Mouse (Mus musculus) adrenal gland, adult 8-10 months (tissue): ENCODE data around the gene Sec24a. TPM values are rescaled to one million over a fixed set of nuclear protein-coding genes. Genes with fewer than 3 reads are reported as not detected.
"Not testable (repeated sequence)": the region's sequence is repeated elsewhere in the genome, so short reads cannot be mapped to it uniquely, and the experiment has no call there.

ENCODE experiments used
- DNase-seq: peaks from one replicate; pipeline ENCODE4 v3.0.0; 2022
- total RNA-seq, 4 experiments: library from RNA; stranded (reverse); gene quantifications; 2 replicates each; pipeline ENCODE4 v1.2.4; 2022

Gene Sec24a
- total RNA-seq, result 10 to 100 TPM; 33.6 to 38.5 (median 37.4) TPM

DNA sequence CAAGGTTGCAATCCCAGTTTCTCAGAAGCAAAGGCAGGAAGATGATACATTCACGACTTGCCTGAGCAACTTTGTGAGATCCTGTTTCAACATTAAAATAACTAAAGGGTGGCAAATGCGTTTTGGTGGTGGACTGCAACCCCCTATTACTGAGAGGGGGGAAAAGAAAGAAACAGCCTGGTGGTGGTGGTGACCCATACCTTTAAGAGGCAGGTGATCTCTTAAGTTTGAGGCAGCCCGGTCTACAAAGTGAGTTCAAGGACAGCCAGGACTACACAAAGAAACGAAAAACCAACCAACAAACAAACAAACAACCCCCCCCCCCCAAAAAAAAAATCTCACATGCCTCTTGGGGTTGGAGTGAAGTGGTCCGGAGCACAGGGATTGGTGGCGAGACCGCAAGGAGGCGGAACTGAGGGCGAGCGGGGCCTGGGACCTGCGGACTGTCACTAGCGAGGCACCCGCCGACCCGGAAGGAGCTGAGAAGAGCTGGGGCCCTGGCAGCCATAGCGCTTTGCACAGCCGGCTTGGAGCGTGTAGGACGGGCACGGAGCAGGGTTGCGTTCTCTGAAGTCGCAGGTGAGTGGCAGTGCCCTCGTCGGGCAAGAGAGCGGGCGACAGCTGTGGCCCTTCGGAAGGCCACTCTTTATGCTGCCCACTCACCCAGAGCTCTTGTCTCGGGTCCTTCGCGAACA lies at the start of gene Sec24a, which contains the start of gene Sar1b:
Sec24a (minus strand) TSS at position 422 of the 695 bp plus-strand sequence.
Sar1b (plus strand) TSS at position 475 of the 695 bp plus-strand sequence.
- peak; percentile 67 for DNase-seq

- DNase-seq, result no peak
These were observed 48.6 kb upstream of the Sec24a start for GRCm38 (mm10) chr11:51812022-51812546.

DNA sequence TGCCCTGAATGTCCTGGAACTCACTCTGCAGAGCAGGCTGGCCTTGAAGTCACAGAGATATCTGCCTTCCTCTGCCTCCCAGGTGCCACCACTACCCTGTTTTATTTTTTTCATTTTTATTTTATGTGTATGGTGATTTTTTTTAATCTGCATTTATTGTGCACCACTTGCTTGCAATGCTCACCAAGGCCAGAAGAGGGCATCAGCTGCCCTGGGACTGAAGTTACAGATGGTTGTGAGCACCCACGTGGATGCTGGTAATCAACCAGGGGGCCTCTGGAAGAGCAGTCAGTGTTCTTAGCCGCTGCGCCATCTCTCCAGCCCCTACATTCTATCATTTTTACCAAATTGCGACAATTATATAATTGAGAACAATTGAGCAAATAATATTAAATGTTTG lies 47.8 kb upstream of the Sec24a start:
- DNase-seq, result no peak

DNA sequence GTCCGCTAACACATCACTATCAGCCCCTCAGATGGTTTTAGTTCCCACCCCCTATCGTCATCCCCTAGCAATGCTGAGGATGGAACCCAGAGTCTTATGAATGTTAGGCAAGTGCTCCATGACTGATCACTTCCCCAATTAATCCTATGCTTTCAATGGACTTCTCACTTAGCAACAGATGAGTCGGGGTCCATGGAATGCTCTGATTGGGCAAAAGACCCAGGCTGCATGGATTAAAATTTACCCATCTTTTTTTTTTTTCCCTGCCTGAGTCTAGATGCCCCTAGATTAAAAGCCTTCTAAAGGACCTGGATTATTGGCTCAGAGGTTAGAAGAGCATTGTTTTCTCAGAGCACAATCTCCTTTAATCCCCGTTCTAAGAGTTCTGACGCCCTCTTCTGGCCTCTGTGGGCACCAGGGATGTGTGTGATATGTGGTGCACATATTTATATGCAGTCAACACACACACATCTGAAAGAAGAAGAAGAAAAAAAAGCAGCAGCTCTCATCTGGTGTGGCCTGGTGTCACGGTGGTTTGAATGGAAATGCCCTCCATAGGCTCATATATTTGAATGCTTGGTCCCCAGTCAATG lies 46.3 kb upstream of the Sec24a start:
- no peak for DNase-seq

DNA sequence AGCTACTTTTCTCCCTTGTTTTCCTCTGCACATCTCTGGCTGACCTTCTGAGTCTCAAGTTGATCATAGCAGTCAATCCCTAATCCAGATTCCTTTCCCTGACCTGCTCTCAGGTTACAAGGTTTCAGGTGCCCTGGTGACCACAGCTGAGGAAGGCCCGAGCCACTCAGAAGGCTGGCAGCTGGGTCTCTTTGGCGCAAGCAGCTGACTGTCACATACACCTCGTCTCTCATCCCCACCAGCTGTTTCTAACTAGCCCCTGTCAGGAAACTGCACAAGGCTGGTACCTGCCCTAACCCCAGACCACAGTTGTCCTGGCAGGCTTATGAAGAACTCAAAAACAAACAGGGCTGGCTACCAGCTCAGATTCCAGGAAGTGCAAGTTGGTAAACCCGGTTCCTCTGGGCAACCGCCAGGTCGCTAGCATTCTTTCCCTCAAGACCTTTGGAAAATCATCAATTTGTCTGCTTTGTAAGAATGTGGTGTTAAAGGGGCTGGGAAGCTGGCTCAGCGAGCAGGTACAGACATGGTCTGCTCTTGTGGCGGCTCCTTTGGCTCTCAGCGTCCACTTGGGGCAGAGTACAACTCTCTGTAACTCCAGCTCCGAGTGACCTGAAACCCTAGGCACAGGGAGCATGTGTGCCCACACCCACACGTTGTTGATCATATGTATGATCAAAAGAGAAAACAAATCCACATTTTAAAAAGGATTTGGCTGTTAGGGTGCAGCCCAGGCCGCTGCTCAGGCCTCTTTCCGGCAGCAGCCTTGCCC lies 43.9 kb upstream of the Sec24a start:
- no peak for DNase-seq

DNA sequence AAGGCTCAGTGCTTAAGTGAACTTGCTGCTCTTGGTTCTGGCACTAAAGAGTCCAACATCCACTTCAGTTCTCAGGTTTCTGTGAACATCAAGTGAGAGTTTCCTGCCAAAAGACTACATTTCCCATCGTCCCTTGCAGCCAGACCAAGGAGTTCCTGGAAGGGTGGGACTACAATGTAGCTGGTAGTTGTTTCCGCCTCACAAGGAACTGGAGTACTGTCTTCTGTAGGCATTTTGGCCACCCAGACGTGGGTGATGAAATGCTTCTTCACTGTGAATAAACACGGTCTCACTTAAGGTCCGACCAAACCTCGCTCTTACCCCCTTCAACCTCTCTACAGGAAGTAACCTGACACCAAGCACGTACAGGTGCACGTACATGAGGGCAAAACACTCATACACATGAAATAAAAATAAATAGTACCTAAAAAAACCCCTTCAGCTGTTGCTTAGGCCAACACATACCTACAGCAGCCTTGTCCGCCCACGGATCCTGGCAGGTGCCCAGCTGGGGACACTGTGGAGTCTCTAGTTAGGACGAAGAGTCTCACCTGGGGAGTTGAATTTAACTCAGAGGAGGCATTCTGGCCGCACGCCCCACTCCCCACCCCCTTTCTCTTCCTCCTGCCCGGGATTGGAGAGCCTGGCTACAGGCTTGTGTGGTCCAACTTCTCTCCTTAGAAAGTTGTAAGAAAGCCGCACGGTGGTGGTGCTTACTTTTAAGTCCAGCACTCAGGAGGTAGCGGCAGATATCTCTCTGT lies 42.0 kb upstream of the Sec24a start:
- DNase-seq, result peak; percentile 57

DNA sequence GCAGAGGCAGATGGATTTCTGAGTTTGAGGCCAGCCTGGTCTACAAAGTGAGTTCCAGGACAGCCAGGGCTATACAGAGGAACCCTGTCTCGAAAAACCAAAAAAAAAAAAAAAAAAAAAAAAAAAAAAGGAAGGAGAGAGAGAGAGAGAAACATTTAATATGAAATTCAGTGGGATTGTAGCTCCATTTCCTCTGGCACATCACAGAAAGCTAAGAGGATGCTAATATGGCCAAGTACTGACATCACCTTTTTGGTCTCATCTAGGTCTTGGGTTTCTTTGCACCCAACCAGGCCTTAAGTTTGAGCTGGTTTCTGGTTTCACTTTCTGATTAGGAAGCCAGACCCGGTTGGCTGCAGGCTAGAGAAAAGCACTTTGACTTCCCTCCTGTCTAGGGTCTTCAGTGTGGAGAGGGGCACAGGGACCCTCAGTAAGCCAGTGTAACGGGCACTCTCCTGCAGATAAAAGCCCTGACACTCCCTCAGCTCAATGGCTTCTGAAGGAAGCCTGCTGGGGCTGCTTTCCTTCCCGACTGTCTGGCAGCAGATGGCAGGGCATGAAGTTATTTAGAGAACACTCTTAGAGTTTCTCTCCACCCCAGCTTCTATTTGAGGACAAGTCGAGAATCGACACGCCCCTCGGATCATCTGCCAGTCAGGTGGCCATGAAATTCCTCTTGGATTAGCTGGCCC lies 37.3 kb upstream of the Sec24a start:
- DNase-seq, result no peak

DNA sequence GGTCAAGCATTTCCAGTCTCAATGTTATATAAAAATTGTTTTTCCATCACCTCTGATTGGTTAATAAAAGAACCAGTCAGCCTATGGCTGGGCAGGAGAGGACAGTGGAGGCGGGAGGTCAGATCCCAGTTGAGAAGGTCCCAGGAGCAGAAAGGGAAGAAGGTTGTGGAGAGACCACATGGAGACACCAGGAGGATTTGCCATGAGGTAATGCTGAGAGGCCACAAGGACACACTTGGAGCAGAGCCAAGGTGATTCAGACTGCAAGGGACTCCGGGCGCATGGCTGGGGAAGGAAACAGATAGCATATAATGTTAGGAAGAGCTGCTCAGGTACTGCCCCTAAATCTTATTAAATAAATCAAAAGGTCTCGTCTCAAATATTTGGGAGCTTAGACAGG lies 32.8 kb upstream of the Sec24a start:
- DNase-seq, result peak; percentile 57

GRCm38 (mm10) chr11:51790662-51791061 lies 27.2 kb upstream of the Sec24a start:
- DNase-seq, result no peak

- DNase-seq, result not testable (repeated sequence)
These were observed 26.3 kb upstream of the Sec24a start for GRCm38 (mm10) chr11:51789735-51790134.

- peak; percentile 28 for DNase-seq
These were observed 22.5 kb upstream of the Sec24a start for GRCm38 (mm10) chr11:51785926-51786325.

DNA sequence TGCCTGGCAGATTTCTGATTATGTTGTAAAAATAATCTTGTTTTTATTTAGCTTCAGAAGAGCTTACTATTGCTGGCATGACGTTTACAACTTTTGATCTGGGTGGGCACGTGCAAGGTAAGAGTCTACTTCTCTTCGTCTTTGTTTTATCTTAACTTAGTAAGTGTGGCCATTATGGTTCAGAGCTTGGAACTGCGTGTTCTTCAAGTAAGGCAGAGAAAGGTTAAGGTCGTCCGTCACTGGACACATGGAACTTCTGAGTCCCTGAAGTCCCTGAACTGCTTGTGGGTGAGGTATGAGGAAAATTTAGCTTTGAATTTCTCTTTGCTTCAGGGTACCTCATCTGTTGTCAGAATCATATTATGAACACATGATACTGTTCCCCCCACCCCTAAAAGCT lies 19.3 kb upstream of the Sec24a start:
- DNase-seq, result no peak

GRCm38 (mm10) chr11:51780773-51781267 lies 17.4 kb upstream of the Sec24a start:
- DNase-seq, result no peak

- no peak for DNase-seq
These were observed 14.0 kb upstream of the Sec24a start for GRCm38 (mm10) chr11:51777478-51777877.

DNA sequence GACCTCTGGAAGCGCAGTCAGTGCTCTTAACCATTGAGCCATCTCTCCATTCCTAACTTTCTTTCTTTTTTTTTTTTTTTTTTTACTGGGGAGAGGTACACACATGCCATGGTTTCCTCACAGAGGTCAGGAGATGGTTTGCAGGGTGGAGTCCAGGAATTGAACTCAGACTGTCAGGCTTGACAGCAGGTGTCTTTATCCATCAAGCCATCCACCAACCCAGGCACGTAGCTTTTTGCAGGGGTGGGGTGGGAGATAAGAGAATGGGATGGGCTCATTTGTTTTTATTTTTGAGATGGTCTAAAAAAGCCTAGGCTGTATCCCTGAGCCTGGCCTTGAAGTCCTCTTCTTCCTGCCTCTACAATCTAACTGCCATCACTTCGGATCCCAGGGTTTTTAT lies 12.1 kb upstream of the Sec24a start:
- no peak for DNase-seq

DNA sequence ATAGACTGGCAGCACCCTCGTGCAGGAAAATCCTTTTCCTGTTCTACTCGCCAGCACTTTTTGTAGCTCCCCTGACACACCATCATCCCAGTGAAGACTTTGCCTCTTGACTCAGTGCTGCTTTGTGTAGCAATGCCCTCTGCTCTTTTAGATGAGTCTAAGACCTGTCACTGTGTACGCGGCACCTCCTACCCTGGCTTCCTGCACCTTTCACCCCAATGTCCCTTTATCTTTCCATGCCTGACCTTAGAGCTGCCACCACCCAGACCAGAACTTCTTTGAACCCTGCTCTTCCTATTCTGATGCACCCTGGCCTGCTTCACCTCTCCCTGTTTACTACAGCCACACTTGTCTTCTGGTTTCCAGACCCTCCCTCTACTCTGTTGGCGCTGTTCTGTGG lies 4.9 kb upstream of the Sec24a start:
- no peak for DNase-seq

GRCm38 (mm10) chr11:51767579-51768220 lies 4.3 kb upstream of the Sec24a start:
- DNase-seq, result no peak

- no peak for DNase-seq
These were observed 1.4 kb upstream of the Sec24a start for GRCm38 (mm10) chr11:51764816-51765215.

DNA sequence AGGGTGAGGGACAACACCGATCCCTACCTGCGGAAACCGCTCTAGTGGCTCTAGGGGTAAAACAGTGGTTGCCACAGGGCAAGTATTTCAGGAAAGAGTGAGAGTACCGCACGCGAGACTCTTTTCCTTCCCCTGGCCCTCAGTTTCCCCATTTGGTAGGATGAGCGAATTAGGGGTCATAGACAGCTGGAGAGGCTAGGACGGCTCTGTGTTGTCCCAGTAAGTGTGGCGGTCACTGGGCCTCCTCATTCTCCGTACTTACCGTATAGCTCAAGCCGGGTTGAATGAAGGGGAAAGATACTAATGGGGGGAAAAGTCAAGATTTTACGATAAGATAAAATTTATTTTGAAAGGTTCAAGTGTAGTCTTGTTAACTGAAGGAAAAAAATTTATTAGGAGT lies 521 bp upstream of the Sec24a start:
- DNase-seq, result no peak

DNA sequence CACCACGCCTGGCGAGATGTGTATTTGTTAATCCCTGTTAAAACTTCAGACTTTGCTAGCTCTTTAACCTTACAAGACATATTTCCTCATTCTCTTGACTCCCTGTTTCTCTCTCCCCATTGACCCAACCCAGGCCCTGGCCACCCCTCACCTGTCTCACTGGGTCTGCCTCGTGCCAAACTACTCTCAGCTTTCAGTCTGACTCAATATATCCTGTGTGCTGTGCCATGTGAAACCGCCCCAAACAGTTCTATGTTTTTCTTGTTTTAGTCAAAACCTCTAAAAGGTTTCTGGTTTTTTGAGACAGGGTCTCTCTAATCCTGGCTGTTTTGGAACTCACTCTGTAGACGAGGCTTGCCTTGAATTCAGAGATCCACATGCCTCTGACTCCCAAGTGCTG lies 2.2 kb downstream of the Sec24a start:
- no peak for DNase-seq
